Mouse (Mus musculus): Measurements from ENCODE around the gene Fntb.

DNA sequence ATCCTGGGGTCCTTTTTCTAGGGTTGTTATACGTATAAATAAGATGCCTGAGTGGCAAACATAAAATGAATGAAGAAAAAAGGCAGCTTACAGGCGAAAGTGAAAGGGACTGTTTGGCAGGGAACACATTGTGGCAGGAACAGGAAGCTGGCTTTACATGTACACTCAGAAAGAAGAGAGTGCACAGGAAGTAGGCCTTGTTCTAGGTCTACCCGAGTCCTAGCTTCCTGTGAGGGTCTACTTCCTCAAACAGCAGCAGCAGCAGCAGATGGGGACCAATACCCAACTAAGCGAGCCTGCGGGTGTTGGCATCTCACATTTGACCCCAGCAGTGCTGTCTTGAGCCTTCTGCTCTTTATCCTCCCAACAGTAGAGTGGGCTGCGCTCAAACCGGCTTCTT lies 121.4 kb downstream of the Fntb start:
- no peak for TF ChIP-seq POLR2A (IDR thresholded peaks at IDR 0.05; ENCODE audit: insufficient read length, low read depth)
- TF ChIP-seq TCF3 (IDR thresholded peaks at IDR 0.05; ENCODE audit: insufficient read length, low read depth) = no peak
- TF ChIP-seq MYOG (IDR thresholded peaks at IDR 0.05; ENCODE audit: control insufficient read depth in 1 of 3, insufficient read depth in 1 of 3, insufficient read length in 2 of 3, low read depth in 2 of 3) = no peak
- no peak for TF ChIP-seq CEBPB (IDR thresholded peaks at IDR 0.05; ENCODE audit: insufficient read depth, poor library complexity, severe bottlenecking)

All from myocyte (in vitro differentiated cells).